Mouse (Mus musculus) retina, embryonic 14.5 days (tissue): ENCODE data around the gene Sept5.

Experiments used
- DNase-seq: peaks from one replicate; pipeline ENCODE4 v3.0.0-alpha.2; 2015; ENCODE audit warnings: low spot score

Gene Sept5

DNA sequence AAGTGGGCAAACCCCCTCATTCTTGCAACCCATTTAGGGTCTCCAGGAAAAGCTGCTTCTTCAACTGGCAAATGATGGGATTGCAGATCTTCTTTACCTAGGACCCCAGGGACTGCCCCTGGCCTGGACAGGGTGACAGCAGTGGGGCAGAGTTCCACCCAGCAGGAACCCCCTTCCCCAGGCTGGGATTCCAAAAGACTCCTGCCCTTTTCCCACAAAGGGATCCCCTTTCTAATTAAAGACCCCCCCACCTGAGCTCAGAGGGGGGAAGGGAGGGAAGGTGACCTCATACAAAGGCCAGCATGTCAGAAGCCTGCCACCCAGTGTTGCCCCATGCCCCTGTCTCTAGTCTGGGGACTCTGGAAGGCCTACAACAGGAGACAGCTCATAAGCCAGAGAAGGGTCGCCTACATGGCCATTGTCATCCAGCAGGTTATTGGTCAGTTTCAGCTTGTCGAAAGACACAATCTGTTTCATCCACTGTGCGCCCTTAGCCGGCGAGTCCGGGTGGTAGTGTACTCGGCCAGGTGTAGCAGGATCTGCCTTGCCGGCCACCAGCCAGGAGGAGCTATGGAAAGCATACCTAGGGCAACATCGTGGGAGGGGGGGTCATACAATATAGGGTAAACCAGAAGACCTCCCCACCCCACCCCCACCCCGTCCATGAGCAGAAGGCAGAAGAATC, 45.9 kb downstream of the Sept5 start:
- DNase-seq, result no peak

- no peak for DNase-seq
Observed at GRCm38 (mm10) chr16:18583169-18583568, 46.6 kb downstream of the Sept5 start.

GRCm38 (mm10) chr16:18582426-18583148, 47.2 kb downstream of the Sept5 start:
- DNase-seq, result no peak

GRCm38 (mm10) chr16:18581623-18582205, 48.0 kb downstream of the Sept5 start:
- DNase-seq, result peak; percentile 55

- no peak for DNase-seq
Observed at GRCm38 (mm10) chr16:18581050-18581622, 48.6 kb downstream of the Sept5 start.

GRCm38 (mm10) chr16:18580389-18580788, 49.4 kb downstream of the Sept5 start:
- no peak for DNase-seq

DNA sequence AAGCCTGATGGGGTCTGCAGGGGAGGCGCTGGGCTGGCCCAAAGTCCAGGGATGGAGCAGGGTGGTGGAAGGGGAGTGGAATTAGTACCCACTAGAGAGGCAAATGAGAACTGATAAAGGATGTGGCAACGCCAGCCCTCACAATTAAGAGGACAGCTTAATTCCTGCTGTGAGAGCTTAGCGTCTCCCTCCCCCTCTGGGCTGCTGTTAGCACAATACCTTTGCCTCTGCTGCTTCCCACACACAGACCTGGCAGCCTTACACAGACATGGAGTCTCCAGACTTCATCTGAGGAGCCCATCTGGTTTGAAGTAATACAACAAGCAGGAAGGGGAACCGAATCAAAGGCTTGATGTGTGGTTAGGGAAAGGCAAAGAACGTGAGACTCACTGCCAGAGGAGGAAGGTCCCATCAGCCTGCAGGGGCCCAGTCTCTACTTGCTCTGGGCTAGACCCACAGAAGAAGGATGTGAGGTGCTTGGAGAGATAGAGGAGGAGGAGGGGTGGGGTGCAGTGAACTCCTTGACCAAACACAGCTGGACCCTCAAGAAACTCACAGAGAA, 52.1 kb downstream of the Sept5 start:
- no peak for DNase-seq

DNA sequence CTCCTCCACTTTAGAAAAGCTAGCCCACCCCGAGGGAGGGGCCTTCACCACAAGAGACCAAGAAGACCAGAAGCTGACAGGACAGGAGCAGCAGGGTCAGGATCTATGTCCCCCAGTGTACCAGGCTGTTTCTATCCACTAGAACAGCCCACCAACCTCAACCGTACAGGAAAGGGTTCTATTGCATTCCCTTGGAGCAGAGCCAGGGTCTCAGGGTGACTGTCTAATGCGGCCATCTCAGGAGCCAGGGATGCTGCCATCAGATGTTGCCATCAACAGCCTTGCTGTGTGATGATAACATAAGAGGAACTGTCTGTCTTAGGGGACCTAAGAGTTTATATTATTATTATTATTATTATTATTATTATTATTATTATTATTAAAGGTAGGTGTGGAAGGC, 52.7 kb downstream of the Sept5 start:
- DNase-seq, result no peak

DNA sequence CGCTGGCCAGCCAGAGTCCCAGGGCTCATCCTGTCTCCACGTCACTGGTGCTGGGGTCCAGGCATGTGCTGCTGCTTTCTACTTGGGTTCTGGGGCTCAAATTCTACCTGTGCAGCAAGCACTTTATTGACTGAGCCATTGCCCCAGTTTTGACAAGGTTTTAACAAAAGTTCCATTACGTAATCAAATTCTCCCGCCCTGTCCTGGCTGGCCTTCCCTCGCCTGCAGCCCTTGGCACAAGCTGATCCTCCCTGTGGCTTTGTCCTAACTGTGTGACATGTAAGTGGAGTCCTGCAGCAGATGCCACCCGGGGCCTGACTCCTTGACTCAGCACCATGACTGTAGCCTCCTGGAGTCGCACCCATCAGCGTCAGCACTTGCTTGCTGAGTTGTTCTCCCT, 55.6 kb downstream of the Sept5 start:
- no peak for DNase-seq
